Mouse (Mus musculus) layer of hippocampus, adult 9-11 months (tissue): Measurements from ENCODE around the gene Asb11.

Experiments
- DNase-seq: peaks from one replicate; pipeline ENCODE4 v3.0.0; 2022

Asb11 gene

GRCm38 (mm10) chrX:164446106-164446551 is 9.3 kb downstream of the Asb11 start:
- DNase-seq: no peak

GRCm38 (mm10) chrX:164446835-164447681 is 10.3 kb downstream of the Asb11 start:
- DNase-seq: no peak

DNA sequence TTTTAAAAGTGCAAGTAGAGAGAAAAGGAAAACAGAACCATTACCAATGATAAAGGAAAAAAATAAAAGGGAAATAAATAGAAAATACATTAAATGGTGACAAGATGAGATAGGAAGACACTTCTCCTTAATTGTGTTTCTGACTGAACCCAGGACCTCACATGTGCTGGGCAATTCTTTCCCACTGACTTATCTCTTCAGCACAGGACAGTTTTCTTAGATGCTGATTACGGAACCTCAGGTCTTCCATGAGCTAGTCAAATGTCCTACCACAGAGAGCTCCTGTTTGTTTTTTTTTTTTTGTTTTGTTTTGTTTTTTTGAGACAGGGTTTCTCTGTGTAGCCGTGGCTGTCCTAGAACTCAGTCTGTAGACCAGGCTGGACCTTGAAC is 10.9 kb downstream of the Asb11 start:
- no peak for DNase-seq

DNA sequence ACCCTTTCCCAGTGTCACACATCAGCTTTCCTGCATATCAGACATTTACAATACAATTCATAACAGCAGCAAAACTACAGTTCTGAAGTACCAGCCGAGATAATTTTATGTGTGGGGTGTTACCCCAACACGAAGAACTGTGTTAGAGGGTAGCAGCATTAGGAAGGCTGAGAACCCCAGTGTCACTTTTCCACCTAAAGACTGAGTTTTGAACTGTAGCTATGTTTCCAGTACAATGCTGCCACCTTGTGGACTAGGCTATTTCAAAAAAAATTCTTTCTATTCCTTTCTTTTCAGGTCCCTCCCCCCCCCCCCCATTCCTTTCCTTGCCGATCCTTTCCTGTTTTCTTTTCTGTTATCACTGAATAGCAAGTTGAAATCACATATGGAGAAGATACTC is 12.4 kb downstream of the Asb11 start:
- peak; percentile 13 for DNase-seq

- DNase-seq: no peak
Measured at GRCm38 (mm10) chrX:164459205-164459878, 22.5 kb downstream of the Asb11 start.

DNA sequence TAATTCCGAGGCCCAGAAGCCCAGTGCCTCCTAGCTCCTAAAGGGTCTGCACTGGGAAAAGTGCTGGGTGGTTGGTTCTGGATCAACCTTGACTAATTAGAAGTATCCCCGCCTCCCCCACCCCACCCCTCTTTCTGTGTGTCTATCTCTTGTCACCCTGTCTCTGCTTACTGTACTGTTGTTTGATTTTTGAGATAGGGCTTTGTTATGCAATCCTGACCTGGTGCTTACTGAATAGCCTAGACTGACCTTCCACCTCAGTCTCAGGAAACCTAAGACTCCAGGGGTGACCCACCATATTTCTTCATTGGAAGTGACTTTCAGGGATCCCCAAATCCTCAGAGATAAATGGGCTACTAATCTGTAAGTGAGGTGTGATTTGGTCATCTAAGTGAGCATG is 65.5 kb downstream of the Asb11 start:
- no peak for DNase-seq

- no peak for DNase-seq
Measured at GRCm38 (mm10) chrX:164505709-164506498, 69.1 kb downstream of the Asb11 start, which contains the start of gene Asb9. Gene Asb9, plus strand, starts transcription at chrX:164506327.

DNA sequence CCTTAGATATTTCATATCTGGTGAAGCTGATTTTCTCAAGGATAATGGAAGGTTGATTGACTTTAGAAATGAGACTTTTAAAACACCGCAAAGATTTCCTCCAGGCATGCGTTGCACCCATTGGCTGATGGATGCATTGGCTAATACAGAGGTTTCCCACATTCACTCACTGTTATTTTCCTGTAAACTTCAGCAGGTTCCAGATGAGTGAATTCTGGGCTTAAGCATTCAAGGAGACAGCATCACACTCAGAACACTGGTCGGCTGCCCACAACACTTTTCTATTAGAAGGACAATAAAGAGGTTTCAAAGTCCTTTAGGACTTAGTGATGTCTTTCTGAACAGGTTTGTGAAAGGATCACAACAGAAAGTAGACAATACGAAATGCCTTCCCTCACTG is 70.3 kb downstream of the Asb11 start:
- no peak for DNase-seq

- DNase-seq: no peak
Measured at GRCm38 (mm10) chrX:164508728-164509127, 71.9 kb downstream of the Asb11 start.
